Mouse (Mus musculus): ENCODE results near the gene Cox7a2.

The Cox7a2 gene

DNA sequence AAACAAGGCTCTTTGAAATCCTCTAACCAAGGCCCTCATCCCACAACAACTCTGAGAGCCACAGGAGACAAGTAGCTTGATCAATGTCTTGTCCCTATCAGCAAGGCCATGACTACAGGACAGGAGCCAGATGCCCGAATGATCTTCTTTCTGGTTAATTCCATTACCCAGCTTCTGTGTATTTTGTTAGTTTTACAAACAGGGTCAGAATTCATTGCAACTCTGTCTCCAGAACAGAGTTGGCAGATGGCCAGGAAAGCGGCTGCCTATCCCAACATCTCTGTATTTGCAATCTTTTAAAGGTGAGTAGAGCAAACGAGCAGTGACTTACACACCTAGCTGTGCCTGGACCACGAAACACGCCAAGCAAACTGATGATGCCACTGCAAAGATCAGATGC, 29.4 kb downstream of the Cox7a2 start:
- DNase-seq (ENCODE audit: low read depth, low spot score): no peak

DNA sequence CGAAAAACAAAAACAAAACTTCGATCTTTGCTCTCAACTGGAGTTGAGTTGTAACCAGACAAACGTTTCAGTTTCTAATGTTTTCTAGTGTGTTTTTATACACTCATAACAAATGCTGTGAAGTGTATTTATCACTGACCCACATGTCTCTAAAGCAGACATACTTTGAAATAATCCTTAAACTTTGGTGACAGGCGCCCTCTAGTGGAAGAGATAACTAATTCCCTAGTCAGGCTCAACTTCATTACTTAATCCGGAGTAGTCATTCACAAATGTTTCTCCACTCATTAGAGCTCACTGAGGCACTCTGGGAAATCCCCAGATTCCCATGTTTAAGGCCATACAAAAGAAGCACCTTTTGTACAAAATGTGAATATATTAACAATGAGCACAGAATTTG, 36.6 kb downstream of the Cox7a2 start:
- no peak for DNase-seq (ENCODE audit: low read depth, low spot score)

DNA sequence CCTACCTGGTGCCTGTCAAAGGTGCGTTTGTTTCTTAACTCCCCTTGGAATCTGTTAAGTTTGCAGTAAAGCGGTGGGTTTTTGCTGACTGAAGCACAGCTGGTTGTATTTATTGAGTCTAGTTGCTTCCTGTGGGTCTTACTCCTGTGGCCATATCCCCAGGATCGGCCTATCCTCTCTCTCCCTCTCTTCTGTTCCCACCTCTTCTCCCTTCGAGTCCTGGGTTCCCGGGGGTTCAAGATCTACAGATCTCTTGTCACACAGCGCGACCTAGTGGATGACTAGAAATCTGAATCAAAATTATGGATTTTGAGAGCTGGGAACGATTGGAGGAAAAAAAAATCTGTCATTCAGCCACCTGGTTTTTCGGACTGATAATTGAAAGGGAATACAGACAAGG, 38.6 kb downstream of the Cox7a2 start:
- peak; percentile 16 for DNase-seq (ENCODE audit: low read depth, low spot score)

DNA sequence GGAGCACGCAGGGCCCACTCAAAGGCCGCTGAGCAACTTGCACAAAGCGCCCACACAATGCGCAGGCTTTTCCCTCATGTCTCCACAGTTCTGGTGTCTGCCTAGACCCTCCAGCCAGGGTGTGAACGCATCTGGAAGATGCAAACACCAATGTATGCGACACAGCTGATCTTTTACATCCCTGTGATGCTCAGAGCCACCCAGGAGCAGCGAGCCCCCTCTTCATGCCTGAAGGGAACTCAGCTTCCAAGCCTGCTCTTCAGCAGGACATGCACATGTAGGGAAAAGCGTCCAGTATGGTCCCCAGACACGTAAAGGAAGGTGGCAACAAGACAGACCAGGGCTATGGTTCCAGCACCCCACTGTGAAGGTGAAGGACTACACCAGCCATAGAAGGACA, 39.5 kb downstream of the Cox7a2 start:
- DNase-seq (ENCODE audit: low read depth, low spot score): no peak

DNA sequence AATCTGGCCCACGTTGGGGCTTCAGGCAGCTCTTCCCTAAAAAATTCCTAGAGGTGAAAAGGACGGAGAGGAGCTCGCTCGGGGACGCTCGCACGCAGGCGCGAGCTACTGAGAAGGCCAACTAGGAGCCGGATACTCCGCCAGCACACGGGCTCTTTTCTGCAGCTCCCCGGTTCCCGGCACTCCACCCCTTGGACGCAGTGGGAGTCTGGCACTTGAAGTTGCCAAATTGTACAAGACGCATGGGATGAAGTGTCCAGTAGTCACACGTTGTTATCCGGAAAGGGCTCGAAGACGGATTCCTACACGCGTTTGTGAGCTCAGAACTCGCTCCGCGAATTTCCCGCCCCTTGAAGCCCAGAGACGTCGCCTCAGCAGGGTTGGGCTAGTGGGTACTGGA, 40.2 kb downstream of the Cox7a2 start:
- no peak for DNase-seq (ENCODE audit: low read depth, low spot score)

DNA sequence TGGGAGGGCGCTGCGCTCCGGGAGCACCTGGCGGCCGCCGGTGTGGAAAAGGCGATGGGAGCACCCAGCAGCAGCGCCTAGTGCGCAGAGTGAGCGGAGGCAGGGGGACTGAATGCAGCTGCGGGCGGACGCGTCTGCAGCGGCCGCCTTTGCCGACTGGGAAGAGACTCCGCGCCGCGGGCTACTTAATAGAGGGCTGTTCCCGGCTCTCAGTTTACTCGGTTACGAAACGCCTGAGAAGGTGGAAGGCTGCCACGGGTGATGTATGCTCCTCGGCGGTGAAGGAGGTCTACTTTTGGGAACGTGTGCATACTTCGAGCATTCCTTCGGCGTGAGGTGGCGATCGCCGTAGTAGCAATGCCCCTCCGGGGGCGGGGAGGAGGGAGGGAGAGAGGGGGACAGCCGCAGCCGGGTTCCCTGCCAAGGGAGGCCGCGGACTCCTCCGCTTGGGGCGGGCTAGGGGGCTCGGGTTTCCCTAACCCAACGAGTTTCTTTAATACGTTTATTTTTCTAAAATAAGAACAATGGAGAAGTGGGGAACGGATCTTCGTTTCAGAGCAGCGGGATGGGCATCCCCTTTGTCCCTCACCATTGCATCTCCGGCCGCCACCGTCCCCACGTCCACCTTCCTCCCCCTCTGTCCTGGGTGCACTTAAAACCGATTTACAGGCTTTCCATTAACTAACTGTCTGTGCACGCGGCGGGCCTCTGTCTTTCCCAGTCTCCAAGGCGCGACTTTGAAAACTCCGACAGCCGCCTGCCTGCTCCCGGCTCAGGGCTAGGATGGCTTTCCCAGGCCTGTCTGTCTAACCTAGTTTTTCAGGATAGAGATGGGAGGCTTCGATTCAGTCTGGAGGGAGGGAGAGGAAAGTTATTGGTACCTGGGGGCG, 41.0 kb downstream of the Cox7a2 start, which contains the start of gene Col12a1:
Gene Col12a1, minus strand, starts transcription at position 351 of the 890 bp plus-strand sequence.
- DNase-seq (ENCODE audit: low read depth, low spot score): no peak

DNA sequence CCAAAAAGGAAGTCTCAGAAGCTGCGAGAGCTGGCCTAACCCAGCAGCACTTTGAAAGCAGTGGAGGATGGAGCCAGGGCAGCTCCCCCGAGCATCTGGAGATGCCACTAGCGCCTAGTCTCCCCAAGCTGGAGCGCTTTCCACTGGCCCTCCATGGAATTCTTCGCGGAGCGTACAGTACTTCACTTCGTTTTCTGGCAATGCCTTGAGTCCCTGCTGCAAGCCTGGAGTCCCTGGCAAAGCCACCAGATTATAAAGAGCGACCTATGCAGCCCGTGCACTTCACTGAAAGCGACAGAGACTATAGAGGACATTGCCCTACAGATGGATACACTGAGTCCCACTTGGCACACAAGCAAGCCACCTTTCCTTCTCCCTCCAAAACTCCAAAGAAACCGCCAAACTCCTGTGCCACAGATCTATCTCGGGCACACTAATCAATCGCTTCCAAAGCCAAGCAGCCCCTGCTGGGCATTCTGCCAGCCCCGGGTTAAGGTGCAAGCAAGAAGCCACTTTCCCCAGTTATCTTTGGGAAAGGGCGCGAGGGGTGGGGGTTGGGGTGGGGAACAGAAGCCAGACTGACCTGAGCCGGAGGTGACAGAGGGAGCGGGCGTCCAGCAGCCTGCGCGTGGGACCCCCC, 41.7 kb downstream of the Cox7a2 start:
- no peak for DNase-seq (ENCODE audit: low read depth, low spot score)

DNA sequence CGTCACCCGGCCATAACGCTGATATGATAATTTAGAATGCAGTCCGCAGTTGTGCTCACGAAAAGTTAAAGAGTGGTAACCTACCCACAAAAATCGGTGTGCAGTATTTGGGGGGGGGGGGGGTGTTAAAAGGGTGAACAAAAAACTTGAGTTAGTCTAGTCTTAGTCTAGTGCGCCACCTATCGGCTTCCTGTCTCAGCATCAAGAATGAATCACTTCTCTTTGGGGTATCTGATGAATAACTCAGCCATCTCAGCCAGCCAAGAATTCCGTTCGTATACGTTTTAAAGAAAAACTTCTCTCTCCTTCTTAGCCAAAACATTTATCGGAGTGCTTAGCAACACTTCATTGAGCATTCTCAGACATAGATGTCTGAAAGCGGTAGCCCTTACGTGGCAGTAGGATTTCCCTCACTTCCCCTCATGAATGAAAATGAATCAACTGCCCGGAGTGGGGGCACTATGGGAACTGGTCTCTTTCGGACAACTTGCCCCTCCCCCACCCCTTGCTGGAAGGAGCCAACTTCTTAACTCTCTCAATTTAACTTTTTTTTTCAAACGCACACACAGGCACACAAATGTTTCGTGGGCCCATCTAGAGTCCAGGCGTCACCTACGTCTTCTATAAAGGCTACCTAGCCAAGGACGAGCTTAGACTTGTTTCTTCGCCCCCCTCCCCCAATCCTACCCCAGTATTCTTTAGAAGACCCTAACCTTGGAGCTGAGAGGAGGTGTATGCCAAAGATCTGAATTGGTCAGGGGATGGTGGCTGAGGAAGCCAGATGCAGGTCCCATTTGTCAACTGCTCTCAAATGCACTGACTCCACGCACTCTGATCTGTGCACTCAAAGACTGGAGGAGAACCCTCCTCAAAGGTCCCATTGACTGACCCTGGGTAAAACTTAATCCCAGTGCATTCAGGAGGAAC, 42.5 kb downstream of the Cox7a2 start:
- DNase-seq (ENCODE audit: low read depth, low spot score): peak; percentile 64

DNA sequence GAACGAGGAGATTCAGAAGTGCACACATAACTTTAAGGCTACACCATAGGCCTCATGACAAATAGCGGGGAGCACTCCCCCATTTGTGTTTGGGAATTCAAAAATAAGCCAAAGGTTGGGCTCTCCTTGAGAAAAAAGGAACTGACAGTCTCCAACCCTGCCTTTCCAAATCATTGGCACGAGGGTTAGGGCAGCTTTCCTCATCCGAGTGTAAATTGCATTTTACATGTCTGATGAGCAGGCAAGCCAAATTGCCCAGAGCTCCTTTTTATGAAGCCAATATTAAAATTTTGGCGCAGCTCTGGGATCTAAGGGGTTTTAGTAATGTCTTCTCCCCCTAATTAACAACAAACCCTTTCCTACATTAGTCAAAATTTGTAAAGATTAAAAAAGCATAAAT, 43.2 kb downstream of the Cox7a2 start:
- DNase-seq (ENCODE audit: low read depth, low spot score): no peak

DNA sequence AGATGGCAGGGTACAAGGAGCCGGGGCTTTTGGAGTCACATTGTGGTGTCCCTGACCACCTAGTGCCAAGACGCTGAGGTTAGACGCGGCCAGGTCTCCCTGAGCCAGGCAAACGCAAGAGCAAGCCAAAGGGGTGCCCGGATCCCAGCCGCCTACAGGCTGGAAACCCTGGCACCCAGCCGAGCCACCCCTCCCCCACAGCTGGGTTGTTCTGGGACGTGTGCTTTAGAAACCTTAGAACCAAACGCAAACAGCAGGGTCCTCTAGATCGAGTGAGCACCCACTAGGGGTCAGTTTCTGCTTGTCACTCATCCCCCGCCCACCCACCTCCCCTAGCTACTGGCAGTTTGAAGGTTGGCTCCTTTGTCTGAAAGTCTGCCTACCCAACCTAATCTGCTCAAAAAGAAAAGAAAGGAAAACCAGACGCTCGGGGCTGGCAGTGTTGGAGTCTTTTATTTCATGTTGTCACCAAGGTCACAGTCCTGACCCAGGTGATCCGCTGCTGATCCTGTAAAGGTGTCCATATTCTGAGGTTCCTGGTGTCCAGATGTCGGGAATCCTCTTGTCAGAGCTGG, 45.1 kb downstream of the Cox7a2 start:
- no peak for DNase-seq (ENCODE audit: low read depth, low spot score)
